ENCODE assay signal across 11 mouse cellular contexts in the genomic region with DNA sequence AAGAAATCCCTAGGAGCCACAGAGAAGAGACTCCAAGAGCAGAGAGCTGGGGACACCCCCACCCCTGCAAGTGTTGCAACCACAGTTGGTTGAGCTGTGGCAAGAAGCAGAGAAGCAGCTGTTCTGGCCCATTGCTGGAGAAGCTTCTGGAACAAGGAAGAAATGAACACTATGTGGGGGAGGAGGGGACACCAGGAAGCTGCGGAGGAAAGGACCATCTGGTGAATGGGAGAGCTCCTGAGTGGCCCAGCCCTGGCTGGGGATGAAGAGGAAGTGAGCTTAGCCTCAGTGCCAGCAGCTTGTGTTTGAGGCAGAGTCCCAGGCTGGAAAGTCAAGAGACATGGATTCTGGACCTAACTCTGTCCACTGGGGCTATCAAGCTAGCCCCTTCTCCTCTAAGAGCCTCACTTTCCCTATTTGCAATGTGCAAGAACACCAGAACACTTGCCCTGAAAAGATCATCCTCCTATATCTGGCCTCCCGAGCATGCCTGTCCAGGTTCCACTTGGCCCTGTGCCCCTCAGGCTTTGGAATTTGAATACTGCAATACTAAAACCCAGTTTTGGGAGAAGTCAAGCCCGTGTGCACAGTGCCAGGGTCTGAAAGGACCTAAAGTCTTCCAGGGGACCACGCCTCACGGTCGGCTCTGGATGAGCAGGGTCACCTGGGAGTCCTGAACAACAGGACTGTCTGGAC. TPM values are rescaled to one million over a fixed set of nuclear protein-coding genes. Genes with fewer than 3 reads are reported as not detected.
DNase-seq lines count a peak whose midpoint lies in the region; ATAC-seq and TF ChIP-seq lines count a peak whose summit lies in the region.
"Had no signal": no experiment of that assay in that cellular context is flagged by ENCODE, and none has a peak within 500 bp of the region (broad histone marks: within the 10 kb centered on the region; RNA-seq: fewer than 3 reads in every experiment).

No protein-coding gene starts in this region.

- TF ChIP-seq CTCF in hindbrain, postnatal 0 days (IDR thresholded peaks at IDR 0.05; ENCODE audit: low read depth), result no peak
- no peak for TF ChIP-seq CTCF in liver, postnatal 0 days (IDR thresholded peaks at IDR 0.05; ENCODE audit: low read depth)

- ATAC-seq in midbrain, embryonic 13.5 days, result no peak
- no peak for ATAC-seq in midbrain, embryonic 14.5 days (ENCODE audit: low FRiP score, low TSS enrichment)
- ATAC-seq in hindbrain, postnatal 0 days, result no peak
- no peak for ATAC-seq in stomach, embryonic 15.5 days (ENCODE audit: insufficient read depth, low FRiP score, low read depth)
- no peak for ATAC-seq in liver, postnatal 0 days

- H3K4me3 ChIP-seq in heart, embryonic 10.5 days, result peak overlapping the region; percentile 39
- H3K4me3 ChIP-seq in midbrain, embryonic 13.5 days (replicated peaks), result no peak overlapping the region
- no peak overlapping the region for H3K4me3 ChIP-seq in midbrain, embryonic 14.5 days (replicated peaks; ENCODE audit: low read depth, low read length)
- H3K4me3 ChIP-seq in hindbrain, postnatal 0 days (ENCODE audit: low read length), result no peak overlapping the region
- H3K4me3 ChIP-seq in stomach, embryonic 15.5 days (replicated peaks), result no peak overlapping the region
- no peak overlapping the region for H3K4me3 ChIP-seq in liver, postnatal 0 days (ENCODE audit: low read depth, low read length)

- TF ChIP-seq EP300 in liver, postnatal 0 days (IDR thresholded peaks at IDR 0.05; ENCODE audit: low read depth), result no peak

- peaks cover 34% of the 10 kb centered on the region for H3K4me1 ChIP-seq in heart, embryonic 10.5 days
- H3K4me1 ChIP-seq in midbrain, embryonic 13.5 days (replicated peaks), result peaks cover 29% of the 10 kb centered on the region
- peaks cover 18% of the 10 kb centered on the region for H3K4me1 ChIP-seq in midbrain, embryonic 14.5 days (ENCODE audit: control insufficient read depth, insufficient read depth, low read length)
- peaks cover 19% of the 10 kb centered on the region; the same call in 1 of the 2 replicates for H3K4me1 ChIP-seq in hindbrain, postnatal 0 days (ENCODE audit: insufficient read depth, low read length)
- peaks cover 6% of the 10 kb centered on the region for H3K4me1 ChIP-seq in stomach, embryonic 15.5 days
- no peaks in the 10 kb centered on the region; the same call in 1 of the 2 replicates for H3K4me1 ChIP-seq in liver, postnatal 0 days (ENCODE audit: insufficient read depth)

- H3K36me3 ChIP-seq in heart, embryonic 10.5 days, result no peaks in the 10 kb centered on the region
- H3K36me3 ChIP-seq in midbrain, embryonic 13.5 days, result no peaks in the 10 kb centered on the region
- no peaks in the 10 kb centered on the region for H3K36me3 ChIP-seq in midbrain, embryonic 14.5 days (ENCODE audit: control insufficient read depth, insufficient read depth, low read length)
- H3K36me3 ChIP-seq in hindbrain, postnatal 0 days (ENCODE audit: insufficient read depth, low read length), result no peaks in the 10 kb centered on the region
- no peaks in the 10 kb centered on the region for H3K36me3 ChIP-seq in stomach, embryonic 15.5 days
- H3K36me3 ChIP-seq in liver, postnatal 0 days (replicated peaks; ENCODE audit: insufficient read depth, low read length), result no peaks in the 10 kb centered on the region

- no peak overlapping the region for H3K9ac ChIP-seq in midbrain, embryonic 13.5 days (replicated peaks)
- no peak overlapping the region for H3K9ac ChIP-seq in midbrain, embryonic 14.5 days (replicated peaks; ENCODE audit: low read length)
- no peak overlapping the region for H3K9ac ChIP-seq in hindbrain, postnatal 0 days (replicated peaks; ENCODE audit: low read length)
- H3K9ac ChIP-seq in stomach, embryonic 15.5 days, result no peak overlapping the region
- no peak overlapping the region for H3K9ac ChIP-seq in liver, postnatal 0 days (replicated peaks)

- no peaks in the 10 kb centered on the region for H3K9me3 ChIP-seq in heart, embryonic 10.5 days
- no peaks in the 10 kb centered on the region for H3K9me3 ChIP-seq in midbrain, embryonic 13.5 days
- no peaks in the 10 kb centered on the region for H3K9me3 ChIP-seq in midbrain, embryonic 14.5 days (ENCODE audit: control insufficient read depth, low read length)
- no peaks in the 10 kb centered on the region for H3K9me3 ChIP-seq in hindbrain, postnatal 0 days (ENCODE audit: low read length)
- H3K9me3 ChIP-seq in stomach, embryonic 15.5 days, result no peaks in the 10 kb centered on the region
- no peaks in the 10 kb centered on the region for H3K9me3 ChIP-seq in liver, postnatal 0 days (ENCODE audit: low read length)

- no peak for DNase-seq in heart, embryonic 10.5 days (ENCODE audit: low spot score)
- DNase-seq in heart, adult 9 months (ENCODE audit: low spot score in 2 of 2), result no peak
- DNase-seq in midbrain, embryonic 14.5 days, result no peak
- DNase-seq in hindbrain, postnatal 0 days (ENCODE audit: low spot score), result no peak
- no peak for DNase-seq in liver, postnatal 0 days
- no peak for DNase-seq in retina, embryonic 14.5 days (ENCODE audit: low spot score)
- DNase-seq: kidney, postnatal 14 days had no signal

- H3K4me2 ChIP-seq in midbrain, embryonic 13.5 days (replicated peaks), result 0 out of 2 replicates have a peak overlapping the region, but pooled peaks have one; percentile 11
- H3K4me2 ChIP-seq in midbrain, embryonic 14.5 days (ENCODE audit: low read length), result no peak overlapping the region
- peak overlapping the region; percentile 31 for H3K4me2 ChIP-seq in hindbrain, postnatal 0 days (ENCODE audit: low read depth, low read length)
- H3K4me2 ChIP-seq in stomach, embryonic 15.5 days, result peak overlapping the region; percentile 6; the same call in 1 of the 2 replicates
- H3K4me2 ChIP-seq in liver, postnatal 0 days (ENCODE audit: low read depth, low read length), result no peak overlapping the region
- H3K4me2 ChIP-seq: liver, embryonic 11.5 days had no signal

- peak overlapping the region; percentile 23; the same call in 1 of the 2 replicates for H3K27ac ChIP-seq in heart, embryonic 10.5 days
- no peak overlapping the region for H3K27ac ChIP-seq in midbrain, embryonic 13.5 days
- no peak overlapping the region for H3K27ac ChIP-seq in midbrain, embryonic 14.5 days (replicated peaks; ENCODE audit: low read depth, low read length)
- H3K27ac ChIP-seq in hindbrain, postnatal 0 days, result no peak overlapping the region
- H3K27ac ChIP-seq in stomach, embryonic 15.5 days, result no peak overlapping the region
- H3K27ac ChIP-seq in liver, postnatal 0 days (ENCODE audit: low read depth), result no peak overlapping the region

- 57% methylated on average over 6 of the region's 6 CpGs for WGBS in heart, embryonic 10.5 days
- WGBS in midbrain, embryonic 13.5 days, result 73% methylated on average over 6 of the region's 6 CpGs
- WGBS in midbrain, embryonic 14.5 days, result 81% methylated on average over 6 of the region's 6 CpGs
- 70% methylated on average over 6 of the region's 6 CpGs for WGBS in hindbrain, postnatal 0 days
- 56% methylated on average over 6 of the region's 6 CpGs for WGBS in stomach, embryonic 15.5 days
- 59% methylated on average over 6 of the region's 6 CpGs for WGBS in liver, postnatal 0 days (ENCODE audit: insufficient replicate concordance)

- H3K27me3 ChIP-seq in heart, embryonic 10.5 days (ENCODE audit: insufficient read depth, poor library complexity, severe bottlenecking), result 0 out of 2 replicates have a peak, but pooled peaks cover 7% of the 10 kb centered on the region
- peaks cover 29% of the 10 kb centered on the region; the same call in 1 of the 2 replicates for H3K27me3 ChIP-seq in midbrain, embryonic 13.5 days
- H3K27me3 ChIP-seq in midbrain, embryonic 14.5 days (ENCODE audit: control insufficient read depth, insufficient read depth, low read length), result no peaks in the 10 kb centered on the region
- no peaks in the 10 kb centered on the region for H3K27me3 ChIP-seq in hindbrain, postnatal 0 days (ENCODE audit: insufficient read depth, low read length)
- H3K27me3 ChIP-seq in stomach, embryonic 15.5 days (replicated peaks), result peaks cover 6% of the 10 kb centered on the region; the same call in 1 of the 2 replicates
- H3K27me3 ChIP-seq in liver, postnatal 0 days (ENCODE audit: insufficient read depth, low read length), result peaks cover 13% of the 10 kb centered on the region

RNA-seq across cellular contexts. Expression of a gene that starts 9.5 kb away (rescaled TPM):
- 0.24 and 0.34 TPM in 2 replicates for polyA plus RNA-seq in heart, embryonic 10.5 days (2016; fragmentation: Nextera tagmentation; extraction: Ambion mirVana)
- polyA plus RNA-seq in midbrain, embryonic 13.5 days (2015; fragmentation: Nextera tagmentation; extraction: Ambion mirVana), result 0.31 and 0.32 TPM in 2 replicates
- polyA plus RNA-seq in midbrain, embryonic 14.5 days (2014; fragmentation: Nextera tagmentation; extraction: Ambion mirVana), result 0.24 and 0.58 TPM in 2 replicates
- 1.9 and 3.0 TPM in 2 replicates for total RNA-seq in hindbrain, postnatal 0 days (2014; rRNA removed)
- 0.13 and 0.20 TPM in 2 replicates for polyA plus RNA-seq in hindbrain, postnatal 0 days (2015; fragmentation: Nextera tagmentation; extraction: Ambion mirVana)
- 0.22 and 0.24 TPM in 2 replicates for polyA plus RNA-seq in stomach, embryonic 15.5 days (2015; fragmentation: Nextera tagmentation; extraction: Ambion mirVana)
- not detected in 2 replicates for polyA plus RNA-seq in liver, postnatal 0 days (2015; fragmentation: Nextera tagmentation; extraction: Ambion mirVana)
- total RNA-seq: CH12.LX had no signal

RNA-seq across cellular contexts. Expression of a gene that starts 24.1 kb away (rescaled TPM):
- 7.6 and 12.0 TPM in 2 replicates for polyA plus RNA-seq in heart, embryonic 10.5 days (2016; fragmentation: Nextera tagmentation; extraction: Ambion mirVana)
- 7.8 TPM in 2 replicates for polyA plus RNA-seq in midbrain, embryonic 13.5 days (2015; fragmentation: Nextera tagmentation; extraction: Ambion mirVana)
- polyA plus RNA-seq in midbrain, embryonic 14.5 days (2014; fragmentation: Nextera tagmentation; extraction: Ambion mirVana), result 6.2 and 8.7 TPM in 2 replicates
- 13.9 and 22.5 TPM in 2 replicates for total RNA-seq in hindbrain, postnatal 0 days (2014; rRNA removed)
- 15.5 and 16.3 TPM in 2 replicates for polyA plus RNA-seq in hindbrain, postnatal 0 days (2015; fragmentation: Nextera tagmentation; extraction: Ambion mirVana)
- polyA plus RNA-seq in stomach, embryonic 15.5 days (2015; fragmentation: Nextera tagmentation; extraction: Ambion mirVana), result 3.6 and 3.7 TPM in 2 replicates
- 0.87 and 1.0 TPM in 2 replicates for polyA plus RNA-seq in liver, postnatal 0 days (2015; fragmentation: Nextera tagmentation; extraction: Ambion mirVana)

RNA-seq across cellular contexts. Expression of a gene that starts 37.6 kb away (rescaled TPM):
- 128 and 142 TPM in 2 replicates for polyA plus RNA-seq in heart, embryonic 10.5 days (2016; fragmentation: Nextera tagmentation; extraction: Ambion mirVana)
- 111 and 113 TPM in 2 replicates for polyA plus RNA-seq in midbrain, embryonic 13.5 days (2015; fragmentation: Nextera tagmentation; extraction: Ambion mirVana)
- 117 and 122 TPM in 2 replicates for polyA plus RNA-seq in midbrain, embryonic 14.5 days (2014; fragmentation: Nextera tagmentation; extraction: Ambion mirVana)
- 83.5 and 90.4 TPM in 2 replicates for total RNA-seq in hindbrain, postnatal 0 days (2014; rRNA removed)
- 138 and 139 TPM in 2 replicates for polyA plus RNA-seq in hindbrain, postnatal 0 days (2015; fragmentation: Nextera tagmentation; extraction: Ambion mirVana)
- 95.8 and 100 TPM in 2 replicates for polyA plus RNA-seq in stomach, embryonic 15.5 days (2015; fragmentation: Nextera tagmentation; extraction: Ambion mirVana)
- 45.4 and 48.9 TPM in 2 replicates for polyA plus RNA-seq in liver, postnatal 0 days (2015; fragmentation: Nextera tagmentation; extraction: Ambion mirVana)

RNA-seq across cellular contexts. Expression of a gene that starts 39.0 kb away (rescaled TPM):
- 42.8 and 47.8 TPM in 2 replicates for polyA plus RNA-seq in heart, embryonic 10.5 days (2016; fragmentation: Nextera tagmentation; extraction: Ambion mirVana)
- 52.9 and 54.3 TPM in 2 replicates for polyA plus RNA-seq in midbrain, embryonic 13.5 days (2015; fragmentation: Nextera tagmentation; extraction: Ambion mirVana)
- polyA plus RNA-seq in midbrain, embryonic 14.5 days (2014; fragmentation: Nextera tagmentation; extraction: Ambion mirVana), result 69.7 and 77.4 TPM in 2 replicates
- 166 and 178 TPM in 2 replicates for total RNA-seq in hindbrain, postnatal 0 days (2014; rRNA removed)
- 166 and 174 TPM in 2 replicates for polyA plus RNA-seq in hindbrain, postnatal 0 days (2015; fragmentation: Nextera tagmentation; extraction: Ambion mirVana)
- 38.7 and 42.1 TPM in 2 replicates for polyA plus RNA-seq in stomach, embryonic 15.5 days (2015; fragmentation: Nextera tagmentation; extraction: Ambion mirVana)
- polyA plus RNA-seq in liver, postnatal 0 days (2015; fragmentation: Nextera tagmentation; extraction: Ambion mirVana), result 11.7 and 12.4 TPM in 2 replicates

RNA-seq across cellular contexts. Expression of a gene that starts 39.1 kb away (rescaled TPM):
- 1.6 and 2.5 TPM in 2 replicates for polyA plus RNA-seq in heart, embryonic 10.5 days (2016; fragmentation: Nextera tagmentation; extraction: Ambion mirVana)
- polyA plus RNA-seq in midbrain, embryonic 13.5 days (2015; fragmentation: Nextera tagmentation; extraction: Ambion mirVana), result 3.9 and 4.3 TPM in 2 replicates
- 1.5 and 1.6 TPM in 2 replicates for polyA plus RNA-seq in midbrain, embryonic 14.5 days (2014; fragmentation: Nextera tagmentation; extraction: Ambion mirVana)
- 4.5 and 8.5 TPM in 2 replicates for total RNA-seq in hindbrain, postnatal 0 days (2014; rRNA removed)
- 2.4 and 3.0 TPM in 2 replicates for polyA plus RNA-seq in hindbrain, postnatal 0 days (2015; fragmentation: Nextera tagmentation; extraction: Ambion mirVana)
- polyA plus RNA-seq in stomach, embryonic 15.5 days (2015; fragmentation: Nextera tagmentation; extraction: Ambion mirVana), result 2.2 and 2.3 TPM in 2 replicates
- 0.19 and 0.31 TPM in 2 replicates for polyA plus RNA-seq in liver, postnatal 0 days (2015; fragmentation: Nextera tagmentation; extraction: Ambion mirVana)

Comparison
In these comparisons a context has a peak if more than half of its experiments do, and no peak if none do; other contexts are left out.
1. H3K4me2 ChIP-seq: peak in midbrain, embryonic 13.5 days (single experiment), hindbrain, postnatal 0 days (single experiment) and stomach, embryonic 15.5 days (single experiment); none in midbrain, embryonic 14.5 days (single experiment) and liver, postnatal 0 days (single experiment).